Mouse (Mus musculus): ENCODE measurements around the gene Acot1.

GRCm38 (mm10) chr12:84046906-84047305 is 37.6 kb downstream of the Acot1 start:
- TF ChIP-seq POLR2A (IDR thresholded peaks at IDR 0.05; ENCODE audit: borderline replicate concordance, extremely low read depth, insufficient read depth, insufficient read length, poor library complexity, severe bottlenecking) (no peak), CTCF (IDR thresholded peaks at IDR 0.05; ENCODE audit: borderline replicate concordance, extremely low read depth, insufficient read depth, insufficient read length) (no peak)
